Mouse (Mus musculus) adrenal gland (tissue): ENCODE measurements around the gene Esyt1.
"Not testable (repeated sequence)": the region's sequence is repeated elsewhere in the genome, so short reads cannot be mapped to it uniquely, and the experiment has no call there.

Source experiments
- intact Hi-C: fragments of 180-260 bp; cut with DNase I; formaldehyde crosslinking; loops from one replicate; pipeline ENCODE4 v1.15.1; 2025
- long read RNA-seq, 2 experiments: library from polyadenylated mRNA; unstranded; transcript quantifications; one replicate each; pipeline ENCODE4 v2.0.0; 2020; ENCODE audit warnings: borderline replicate concordance in 1 of 2; ENCODE audit not compliant: insufficient replicate concordance in 1 of 2

The Esyt1 gene
- long read RNA-seq, experiment 1, partial matches to known transcripts: 2 of 6 reads
- long read RNA-seq, experiment 1, other reads (novel, unspliced or antisense): 0 of 6 reads
- long read RNA-seq, experiment 2, partial matches to known transcripts: 3 of 6 reads
- long read RNA-seq, experiment 2, other reads (novel, unspliced or antisense): 0 of 6 reads

GRCm38 (mm10) chr10:128525671-128526308 lies at the start of gene Esyt1:
Gene Esyt1 (minus strand): TSS chr10:128525871.
- intact Hi-C loops: no loop called here

- intact Hi-C loops: no loop called here
These were observed 49.4 kb upstream of the Esyt1 start for GRCm38 (mm10) chr10:128575063-128575462.

GRCm38 (mm10) chr10:128565788-128566531 lies 40.3 kb upstream of the Esyt1 start, which contains the start of gene Pa2g4:
Gene Pa2g4 (minus strand): TSS chr10:128565987.
- intact Hi-C loops: no loop called here

- intact Hi-C loops: no loop called here
These were observed 39.6 kb upstream of the Esyt1 start for GRCm38 (mm10) chr10:128565206-128565787.

GRCm38 (mm10) chr10:128563544-128563943 lies 37.9 kb upstream of the Esyt1 start:
- intact Hi-C loops: loop anchor here (5.0 kb wide), 1 partner anchor 44 kb away; no protein-coding TSS in a partner anchor

GRCm38 (mm10) chr10:128556963-128557362 lies 31.3 kb upstream of the Esyt1 start:
- intact Hi-C loops: no loop called here

GRCm38 (mm10) chr10:128556286-128556685 lies 30.6 kb upstream of the Esyt1 start:
- intact Hi-C loops: no loop called here

- intact Hi-C loops: not testable (repeated sequence)
These were observed 29.9 kb upstream of the Esyt1 start for GRCm38 (mm10) chr10:128555567-128555966.

- intact Hi-C loops: not testable (repeated sequence)
These were observed 24.6 kb upstream of the Esyt1 start for GRCm38 (mm10) chr10:128550144-128550823.

GRCm38 (mm10) chr10:128549682-128550057 lies 24.0 kb upstream of the Esyt1 start:
- intact Hi-C loops: not testable (repeated sequence)

- intact Hi-C loops: no loop called here
These were observed 23.4 kb upstream of the Esyt1 start, which contains the start of gene Rpl41 for GRCm38 (mm10) chr10:128548947-128549681. Gene Rpl41 (minus strand): TSS chr10:128549305.

GRCm38 (mm10) chr10:128548051-128548791 lies 22.6 kb upstream of the Esyt1 start:
- intact Hi-C loops: not testable (repeated sequence)

GRCm38 (mm10) chr10:128547361-128548032 lies 21.8 kb upstream of the Esyt1 start, which contains the start of gene Zc3h10:
Gene Zc3h10 (minus strand): TSS chr10:128547774.
- intact Hi-C loops: no loop called here

GRCm38 (mm10) chr10:128546787-128547186 lies 21.1 kb upstream of the Esyt1 start:
- intact Hi-C loops: no loop called here

GRCm38 (mm10) chr10:128546361-128546760 lies 20.7 kb upstream of the Esyt1 start:
- intact Hi-C loops: no loop called here

GRCm38 (mm10) chr10:128545570-128545898 lies 19.9 kb upstream of the Esyt1 start:
- intact Hi-C loops: no loop called here

- intact Hi-C loops: no loop called here
These were observed 19.3 kb upstream of the Esyt1 start for GRCm38 (mm10) chr10:128544674-128545569.

GRCm38 (mm10) chr10:128544151-128544657 lies 18.5 kb upstream of the Esyt1 start:
- intact Hi-C loops: no loop called here
